Mouse (Mus musculus): ENCODE measurements around the gene Gm8693.
"Not testable (repeated sequence)": the region's sequence is repeated elsewhere in the genome, so short reads cannot be mapped to it uniquely, and the experiment has no call there.

The Gm8693 gene

GRCm38 (mm10) chr7:22692217-22692616 lies at the start of gene Gm8693:
TSS of gene Gm8693 (minus strand) at chr7:22692317.
- not testable (repeated sequence) for DNase-seq (ENCODE audit: low read depth)

GRCm38 (mm10) chr7:22719610-22720009 lies 27.5 kb upstream of the Gm8693 start, which contains the start of gene Gm4567:
TSS of gene Gm4567 (minus strand) at chr7:22719710.
- DNase-seq (ENCODE audit: low read depth), result not testable (repeated sequence)

- not testable (repeated sequence) for DNase-seq (ENCODE audit: low read depth)
Measured at GRCm38 (mm10) chr7:22657718-22658117, 34.4 kb downstream of the Gm8693 start, which contains the start of gene Vmn1r155. TSS of gene Vmn1r155 (plus strand) at chr7:22658018.

All from 416B (cell line).